Mouse (Mus musculus) cortical plate, adult 2 months (tissue): ENCODE data around the gene Olfr1012.

Experiments used
- CTCF ChIP-seq: fragments of 200-500 bp; IDR thresholded peaks from 2 replicates; pipeline ENCODE4 v1.5.1; 2011; ENCODE audit warnings: mild to moderate bottlenecking, control low read depth, low read length; ENCODE audit not compliant: insufficient read depth; ENCODE audit errors: extremely low read depth
- POLR2A ChIP-seq: fragments of 200-500 bp; IDR thresholded peaks from 2 replicates; pipeline ENCODE4 v1.6.1; 2011; ENCODE audit warnings: mild to moderate bottlenecking, low read length, control low read depth; ENCODE audit not compliant: insufficient read depth; ENCODE audit errors: extremely low read depth

- TF ChIP-seq CTCF (peak; percentile 37; the same call in 1 of the 2 replicates), POLR2A (no peak)
Measured at GRCm38 (mm10) chr2:85725793-85726192, 36.8 kb downstream of the Olfr1012 start.
